Mouse (Mus musculus): Measurements from ENCODE around the gene Morn1. TPM values are rescaled to one million over a fixed set of nuclear protein-coding genes. Genes with fewer than 3 reads are reported as not detected.

Morn1 gene
- 1.8 and 2.0 TPM in 2 replicates for polyA plus RNA-seq (2015; fragmentation: Nextera tagmentation; extraction: Ambion mirVana)

DNA sequence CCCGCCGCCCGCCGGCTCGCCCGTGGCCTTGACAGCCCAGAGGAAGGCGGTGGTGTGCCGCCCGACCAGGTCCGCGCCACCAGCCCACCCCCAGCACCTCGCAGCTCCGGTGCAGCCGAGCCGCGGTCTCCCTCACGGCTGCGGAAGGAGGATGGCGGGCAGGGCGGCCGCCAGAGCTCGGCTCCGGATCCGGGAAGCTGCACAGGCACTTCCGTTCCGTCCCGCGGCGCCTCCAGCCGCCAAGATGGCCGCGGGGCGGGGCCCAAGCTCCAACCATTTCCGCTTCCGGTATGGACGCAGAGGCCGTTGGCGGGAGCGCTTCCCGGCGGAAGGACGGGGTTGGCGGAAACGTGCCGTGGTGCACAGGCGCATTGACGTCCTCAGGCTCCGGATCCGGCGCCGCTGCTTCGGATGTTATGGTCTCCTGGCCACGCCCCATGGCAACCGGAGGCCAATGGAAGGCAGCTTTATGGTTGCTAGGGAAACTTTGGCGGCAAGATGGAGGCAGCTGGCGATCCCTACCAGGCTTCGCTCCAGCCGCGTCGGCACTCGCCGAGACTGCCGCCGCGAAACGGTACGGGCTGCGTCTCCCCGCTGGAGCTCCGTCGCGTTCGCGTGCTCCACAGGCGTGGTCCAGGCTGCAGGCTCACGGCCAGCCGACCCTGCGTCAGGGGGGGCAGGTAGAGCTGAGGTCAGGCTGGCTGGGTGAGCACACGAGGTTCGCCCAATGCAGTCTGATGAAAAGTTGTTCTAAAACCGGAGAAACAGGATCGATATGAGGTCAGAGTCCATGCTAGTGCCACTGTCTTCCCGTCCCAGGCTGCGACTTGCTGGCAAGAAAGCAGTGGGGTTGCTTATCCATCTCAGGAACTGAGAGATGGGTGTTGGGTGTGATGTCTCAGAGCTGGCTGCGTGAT lies at the start of gene Morn1, which contains the start of gene Rer1:
Gene Morn1 (plus strand): TSS at position 470 of the 917 bp plus-strand sequence.
Gene Rer1 (minus strand): TSS at position 275 of the 917 bp plus-strand sequence.

DNA sequence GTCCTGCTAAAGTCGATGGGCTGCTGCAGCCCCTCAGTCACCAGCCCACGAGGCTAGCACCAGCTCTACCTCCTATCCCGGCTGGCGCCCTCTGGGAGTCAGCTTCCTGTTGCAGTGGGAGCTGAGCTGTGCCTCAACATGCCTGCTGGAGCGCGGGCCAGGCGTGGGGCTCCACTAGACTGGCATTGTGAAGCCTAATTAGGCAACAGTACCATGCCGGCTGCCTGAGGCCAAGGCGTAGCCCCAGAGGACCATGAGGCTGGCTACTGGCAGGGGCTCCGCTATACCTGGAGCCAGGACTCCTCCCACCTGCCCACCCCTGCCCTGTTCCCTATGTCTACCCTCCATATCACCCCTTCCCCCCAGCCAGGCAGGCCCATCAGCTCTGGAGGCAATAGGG lies 29.7 kb upstream of the Morn1 start, which contains the start of gene Plch2:
Gene Plch2 (minus strand): TSS at position 61 of the 400 bp plus-strand sequence.

DNA sequence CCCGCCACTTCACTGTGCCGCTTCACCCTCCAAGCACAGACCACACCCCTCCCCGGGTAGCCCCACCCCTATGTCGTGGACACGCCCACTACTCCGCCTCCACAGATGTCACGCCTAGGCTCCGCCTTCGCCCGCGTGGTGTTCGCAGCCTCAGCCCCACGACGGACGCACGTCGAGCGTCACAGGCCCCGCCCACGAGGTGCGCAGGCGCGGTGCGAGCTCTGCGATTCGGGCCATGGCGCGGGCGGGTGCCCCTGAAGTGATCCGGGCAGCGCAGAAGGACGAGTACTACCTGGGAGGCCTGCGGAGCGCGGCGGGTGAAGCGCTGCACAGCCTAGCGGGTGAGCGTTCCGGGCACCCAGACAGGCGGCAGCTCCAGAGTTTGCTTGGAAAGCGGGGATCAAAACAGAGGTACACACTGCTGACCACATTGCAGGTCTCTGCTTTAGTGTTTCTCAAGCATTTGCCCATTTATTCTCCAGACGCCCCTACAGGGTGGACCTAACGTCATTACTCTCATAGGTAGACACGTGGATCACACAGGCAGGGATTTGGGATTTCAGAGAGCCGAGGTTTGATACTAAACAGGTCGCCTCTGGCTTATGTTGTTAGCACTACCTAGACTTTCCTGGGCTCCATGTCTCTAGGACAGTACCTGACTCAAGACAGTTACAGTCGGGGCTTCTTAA lies 19.4 kb upstream of the Morn1 start, which contains the start of gene Pex10:
Gene Pex10 (plus strand): TSS at position 183 of the 689 bp plus-strand sequence.

Other genes with a start within 250 kb of the Morn1 start
- 0.05 TPM in 2 replicates for gene Ttc34, start 249.1 kb upstream of the Morn1 start, polyA plus RNA-seq (2015; fragmentation: Nextera tagmentation; extraction: Ambion mirVana)
- gene Mmel1, start 217.0 kb upstream of the Morn1 start, polyA plus RNA-seq (2015; fragmentation: Nextera tagmentation; extraction: Ambion mirVana): 1.3 and 1.5 TPM in 2 replicates
- 17.6 and 26.8 TPM in 2 replicates for gene Fam213b, start 187.4 kb upstream of the Morn1 start, polyA plus RNA-seq (2015; fragmentation: Nextera tagmentation; extraction: Ambion mirVana)
- gene Tnfrsf14, start 158.0 kb upstream of the Morn1 start, polyA plus RNA-seq (2015; fragmentation: Nextera tagmentation; extraction: Ambion mirVana): 55.5 and 59.7 TPM in 2 replicates
- gene Hes5, start 125.7 kb upstream of the Morn1 start, polyA plus RNA-seq (2015; fragmentation: Nextera tagmentation; extraction: Ambion mirVana): 0.52 and 0.62 TPM in 2 replicates
- 32.0 and 32.2 TPM in 2 replicates for gene Pank4, start 122.5 kb upstream of the Morn1 start, polyA plus RNA-seq (2015; fragmentation: Nextera tagmentation; extraction: Ambion mirVana)
- 0.17 TPM in 1 of 2 replicates, not detected in the other for gene Plch2, start 29.8 kb upstream of the Morn1 start, polyA plus RNA-seq (2015; fragmentation: Nextera tagmentation; extraction: Ambion mirVana)
- 5.8 and 6.6 TPM in 2 replicates for gene Pex10, start 19.6 kb upstream of the Morn1 start, polyA plus RNA-seq (2015; fragmentation: Nextera tagmentation; extraction: Ambion mirVana)
- gene Rer1, start 195 bp upstream of the Morn1 start, polyA plus RNA-seq (2015; fragmentation: Nextera tagmentation; extraction: Ambion mirVana): 91.1 and 94.1 TPM in 2 replicates
- 6.2 and 7.7 TPM in 2 replicates for gene Ski, start 136.0 kb downstream of the Morn1 start, polyA plus RNA-seq (2015; fragmentation: Nextera tagmentation; extraction: Ambion mirVana)
- 29.5 and 35.6 TPM in 2 replicates for gene Faap20, start 163.2 kb downstream of the Morn1 start, polyA plus RNA-seq (2015; fragmentation: Nextera tagmentation; extraction: Ambion mirVana)

All from spleen, postnatal 0 days (tissue).